Mouse (Mus musculus): Measurements from ENCODE around the gene Gm9999.

- no peak for TF ChIP-seq CTCF (IDR thresholded peaks at IDR 0.05; ENCODE audit: low read depth)
- no peak for TF ChIP-seq EP300 (IDR thresholded peaks at IDR 0.05; ENCODE audit: low read depth)
Observed at GRCm38 (mm10) chr7:46934788-46935187, 48.6 kb upstream of the Gm9999 start.

Data from liver, embryonic 14.5 days (tissue).